Mouse (Mus musculus) G1E (cell line): Measurements from ENCODE around the gene Gm49405. TPM values are rescaled to one million over a fixed set of nuclear protein-coding genes. Genes with fewer than 3 reads are reported as not detected.
"Not testable (repeated sequence)": the region's sequence is repeated elsewhere in the genome, so short reads cannot be mapped to it uniquely, and the experiment has no call there.

ENCODE experiments used
- ATAC-seq: 2 replicates; pipeline ENCODE4 v1.8.0; 2016; ENCODE audit warnings: mild to moderate bottlenecking; ENCODE audit not compliant: insufficient number of reproducible peaks, poor library complexity, low FRiP score, severe bottlenecking; ENCODE audit errors: extremely low read depth
- DNase-seq: peaks from one replicate; pipeline ENCODE4 v3.0.0; 2012; ENCODE audit warnings: low spot score
- H3K27me3 ChIP-seq: 2 replicates; pipeline ENCODE4 v1.6.1; 2012; ENCODE audit warnings: mild to moderate bottlenecking, low read length, inconsistent platforms; ENCODE audit not compliant: insufficient read depth
- H3K36me3 ChIP-seq: replicated peaks from 2 replicates; pipeline ENCODE3; 2012; ENCODE audit warnings: mild to moderate bottlenecking, inconsistent platforms
- H3K4me1 ChIP-seq: 2 replicates; pipeline ENCODE4 v1.6.1; 2012; ENCODE audit warnings: low read depth, low read length, inconsistent platforms, mixed read lengths; ENCODE audit not compliant: insufficient read depth
- H3K4me3 ChIP-seq: 2 replicates; pipeline ENCODE4 v1.5.1; 2012; ENCODE audit warnings: low read depth, mild to moderate bottlenecking, inconsistent platforms, low read length, moderate library complexity, mixed read lengths
- H3K9me3 ChIP-seq: replicated peaks from 2 replicates; pipeline ENCODE4 v1.6.1; 2012; ENCODE audit warnings: inconsistent platforms
- CTCF ChIP-seq: IDR thresholded peaks from 2 replicates; pipeline ENCODE4 v1.5.1; 2012; ENCODE audit warnings: low read depth, low read length, inconsistent platforms, mixed read lengths
- GATA1 ChIP-seq: IDR thresholded peaks from 2 replicates; pipeline ENCODE4 v1.6.1; 2012; ENCODE audit warnings: borderline replicate concordance, low read length, inconsistent platforms, mixed read lengths
- GATA2 ChIP-seq: IDR thresholded peaks from 2 replicates; pipeline ENCODE4 v1.6.1; 2012; ENCODE audit warnings: low read depth, low read length, inconsistent platforms, borderline replicate concordance
- POLR2AphosphoS5 ChIP-seq: IDR thresholded peaks from 2 replicates; pipeline ENCODE4 v1.6.1; 2012; ENCODE audit warnings: low read depth, low read length, inconsistent platforms; ENCODE audit not compliant: insufficient replicate concordance
- TAL1 ChIP-seq: conservative IDR thresholded peaks from 2 replicates; pipeline ENCODE4 v1.6.1; 2012; ENCODE audit warnings: low read depth, low read length, inconsistent platforms, mixed read lengths
- polyA plus RNA-seq: library from polyadenylated mRNA; stranded (reverse); fragments of >175 nt; gene quantifications from 2 replicates; pipeline ENCODE4 v1.2.3, GENCODE M21; 2012
- total RNA-seq, 2 experiments: library from RNA; stranded (forward) in 1 of 2; stranded (reverse) in 1 of 2; fragments of 200-1000 nt in 1 of 2; fragments of >200 nt in 1 of 2; fragmentation: Nextera tagmentation in 1 of 2; gene quantifications; 2 replicates each; pipeline ENCODE4 v1.2.3; 2014 to 2017

The Gm49405 gene
- total and polyA plus RNA-seq, 3 experiments: 1.7 to 4.7 (median 3.2) TPM

- Histone ChIP-seq H3K4me1 (peaks cover 19% of the 10 kb centered on the region), H3K9me3 (peaks cover 33% of the 10 kb centered on the region), H3K27me3 (peaks cover 5% of the 10 kb centered on the region; the same call in 1 of the 2 replicates), H3K36me3 (no peaks in the 10 kb centered on the region), H3K4me3 (no peak overlapping the region)
- DNase-seq (no peak), ATAC-seq (no peak)
- TF ChIP-seq CTCF (no peak), GATA1 (no peak), POLR2AphosphoS5 (no peak), TAL1 (no peak), GATA2 (no peak)
Observed at GRCm38 (mm10) chr19:4042124-4042523, 41.7 kb downstream of the Gm49405 start.

GRCm38 (mm10) chr19:4044109-4044508, 43.7 kb downstream of the Gm49405 start:
- H3K27me3 ChIP-seq, ATAC-seq, H3K4me3 ChIP-seq, H3K36me3 ChIP-seq, DNase-seq: not testable (repeated sequence)
- Histone ChIP-seq H3K4me1 (peaks cover 19% of the 10 kb centered on the region), H3K9me3 (peaks cover 33% of the 10 kb centered on the region)

GRCm38 (mm10) chr19:4045966-4046865, 45.8 kb downstream of the Gm49405 start, which contains the start of gene Gstp2:
Gene Gstp2, minus strand, starts transcription at chr19:4046023.
- Histone ChIP-seq H3K27me3 (peaks cover 9% of the 10 kb centered on the region), H3K4me1 (peaks cover 19% of the 10 kb centered on the region), H3K9me3 (peaks cover 36% of the 10 kb centered on the region), H3K4me3 (no peak within 1 kb of the TSS), H3K36me3 (no peaks in the 10 kb centered on the region)
- DNase-seq: no peak
- TF ChIP-seq GATA2 (no peak), CTCF (no peak), GATA1 (no peak)
- no peak for ATAC-seq

GRCm38 (mm10) chr19:4046866-4047254, 46.4 kb downstream of the Gm49405 start:
- H3K36me3 ChIP-seq: no peaks in the 10 kb centered on the region
- H3K9me3 ChIP-seq: peaks cover 38% of the 10 kb centered on the region
- DNase-seq (no peak), ATAC-seq (no peak)
- TF ChIP-seq CTCF (no peak), GATA1 (no peak), POLR2AphosphoS5 (no peak), GATA2 (no peak), TAL1 (no peak)
- no peak overlapping the region for H3K4me3 ChIP-seq
- H3K27me3 ChIP-seq: peaks cover 7% of the 10 kb centered on the region
- H3K4me1 ChIP-seq: peaks cover 19% of the 10 kb centered on the region

- H3K27me3 ChIP-seq: peaks cover 4% of the 10 kb centered on the region
- TF ChIP-seq CTCF (no peak; the same call in 1 of the 2 replicates), GATA1 (no peak), GATA2 (no peak), TAL1 (no peak), POLR2AphosphoS5 (no peak)
- DNase-seq (peak; percentile 38), ATAC-seq (no peak)
- peaks cover 31% of the 10 kb centered on the region for H3K9me3 ChIP-seq
- no peak overlapping the region for H3K4me3 ChIP-seq
- no peaks in the 10 kb centered on the region for H3K36me3 ChIP-seq
- H3K4me1 ChIP-seq: peaks cover 19% of the 10 kb centered on the region
Observed at GRCm38 (mm10) chr19:4047859-4048258, 47.4 kb downstream of the Gm49405 start.

GRCm38 (mm10) chr19:4049069-4049468, 48.6 kb downstream of the Gm49405 start:
- not testable (repeated sequence) for H3K4me3 ChIP-seq, H3K27me3 ChIP-seq, DNase-seq, ATAC-seq, H3K36me3 ChIP-seq
- Histone ChIP-seq H3K9me3 (peaks cover 23% of the 10 kb centered on the region), H3K4me1 (peaks cover 12% of the 10 kb centered on the region; the same call in 1 of the 2 replicates)

- no peak overlapping the region for H3K4me3 ChIP-seq
- peaks cover 7% of the 10 kb centered on the region; the same call in 1 of the 2 replicates for H3K4me1 ChIP-seq
- DNase-seq (no peak), ATAC-seq (no peak)
- peaks cover 7% of the 10 kb centered on the region for H3K27me3 ChIP-seq
- no peak for TF ChIP-seq TAL1
- TF ChIP-seq GATA2: no peak
- TF ChIP-seq CTCF: no peak
- peaks cover 8% of the 10 kb centered on the region for H3K9me3 ChIP-seq
- H3K36me3 ChIP-seq: peaks cover 2% of the 10 kb centered on the region
Observed at GRCm38 (mm10) chr19:4051016-4051415, 50.6 kb downstream of the Gm49405 start.
